Mouse (Mus musculus) cortical plate, adult 2 months (tissue): ENCODE data around the gene Acin1.

Source experiments
- CTCF ChIP-seq: fragments of 200-500 bp; IDR thresholded peaks from 2 replicates; pipeline ENCODE4 v1.5.1; 2011; ENCODE audit warnings: mild to moderate bottlenecking, control low read depth, low read length; ENCODE audit not compliant: insufficient read depth; ENCODE audit errors: extremely low read depth
- POLR2A ChIP-seq: fragments of 200-500 bp; IDR thresholded peaks from 2 replicates; pipeline ENCODE4 v1.6.1; 2011; ENCODE audit warnings: mild to moderate bottlenecking, low read length, control low read depth; ENCODE audit not compliant: insufficient read depth; ENCODE audit errors: extremely low read depth

DNA sequence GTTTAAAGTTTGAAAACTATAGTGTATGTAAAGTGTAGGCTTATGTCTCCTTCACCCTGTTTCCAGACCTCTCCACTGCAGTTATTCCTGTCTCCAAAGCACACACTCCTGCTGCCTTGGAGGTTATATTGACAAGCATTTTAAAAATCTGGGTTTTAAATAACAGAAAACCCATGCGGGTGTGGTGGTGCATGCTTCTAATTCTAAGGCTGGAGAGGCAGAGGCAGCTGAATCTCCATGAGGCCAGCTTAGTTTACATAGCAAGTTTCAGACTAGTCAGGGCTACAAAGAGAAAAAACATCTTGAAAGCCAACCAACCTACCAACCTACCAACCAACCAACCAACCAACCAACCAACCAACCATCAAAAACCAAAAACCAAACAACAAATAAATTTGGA lies 28.7 kb upstream of the Acin1 start:
- TF ChIP-seq CTCF (no peak), POLR2A (no peak)
